Mouse (Mus musculus) intestine, postnatal 0 days (tissue): ENCODE measurements around the gene Oasl2. TPM values are rescaled to one million over a fixed set of nuclear protein-coding genes. Genes with fewer than 3 reads are reported as not detected.

Experiments
- ATAC-seq: fragments of 200-750 bp; cut with Nextera tagmentation; 2 replicates; pipeline ENCODE4 v1.8.0; 2017; ENCODE audit warnings: mild to moderate bottlenecking, moderate TSS enrichment, moderate library complexity
- H3K27ac ChIP-seq: fragments of 300-500 bp; sonication (generic); 2 replicates; pipeline ENCODE4 v1.5.1; 2014; ENCODE audit warnings: mild to moderate bottlenecking, low read depth, low read length, moderate library complexity
- H3K27me3 ChIP-seq: fragments of 300-500 bp; sonication (generic); replicated peaks from 2 replicates; pipeline ENCODE4 v1.6.1; 2014; ENCODE audit warnings: low read length, mixed read lengths; ENCODE audit not compliant: control insufficient read depth, insufficient read depth
- H3K36me3 ChIP-seq: fragments of 300-500 bp; sonication (generic); 2 replicates; pipeline ENCODE4 v1.6.1; 2014; ENCODE audit warnings: mild to moderate bottlenecking, moderate library complexity; ENCODE audit not compliant: control insufficient read depth, insufficient read depth
- H3K4me1 ChIP-seq: fragments of 300-500 bp; sonication (generic); replicated peaks from 2 replicates; pipeline ENCODE4 v1.6.1; 2014; ENCODE audit warnings: antibody characterized with exemption, low read length, mixed read lengths; ENCODE audit not compliant: control insufficient read depth, insufficient read depth
- H3K4me2 ChIP-seq: fragments of 300-500 bp; sonication (generic); replicated peaks from 2 replicates; pipeline ENCODE4 v1.6.1; 2014; ENCODE audit warnings: low read depth, mild to moderate bottlenecking, moderate library complexity
- H3K4me3 ChIP-seq: fragments of 300-500 bp; sonication (generic); 2 replicates; pipeline ENCODE4 v1.5.1; 2014; ENCODE audit warnings: low read depth, low read length
- H3K9ac ChIP-seq: fragments of 300-500 bp; sonication (generic); 2 replicates; pipeline ENCODE4 v1.6.1; 2014; ENCODE audit warnings: mild to moderate bottlenecking, low read depth, low read length
- H3K9me3 ChIP-seq: fragments of 300-500 bp; sonication (generic); 2 replicates; pipeline ENCODE4 v1.6.1; 2016; ENCODE audit warnings: mixed run types; ENCODE audit not compliant: control insufficient read depth
- CTCF ChIP-seq: sonication (generic); IDR thresholded peaks from 2 replicates; pipeline ENCODE4 v1.5.1; 2016; ENCODE audit warnings: low read depth, mild to moderate bottlenecking, control low read depth, antibody characterized with exemption, moderate library complexity
- WGBS: fragments of 180-500 bp; shearing (Covaris S2); extraction: QIAGEN DNeasy Blood & Tissue Kit; methylation state at CpG from one replicate; pipeline ENCODE4 v1.1.7; 2014; 5-methylcytosine and 5-hydroxymethylcytosine counted together
- polyA plus RNA-seq: library from polyadenylated mRNA; unstranded; fragments of >200 nt; fragmentation: Nextera tagmentation; extraction: Ambion mirVana; gene quantifications from 2 replicates; pipeline ENCODE4 v1.2.1, GENCODE M21; 2015

Gene Oasl2
- polyA plus RNA-seq, 1 experiment from 2014 or later: 88.6 TPM

- Histone ChIP-seq H3K4me2 (no peak overlapping the region), H3K4me3 (no peak overlapping the region), H3K4me1 (no peaks in the 10 kb centered on the region), H3K36me3 (no peaks in the 10 kb centered on the region), H3K9ac (no peak overlapping the region), H3K27me3 (peaks cover 6% of the 10 kb centered on the region), H3K9me3 (no peaks in the 10 kb centered on the region), H3K27ac (no peak overlapping the region)
- TF ChIP-seq CTCF: no peak
- no peak for ATAC-seq
- WGBS: 89% methylated on average over 11 of the region's 11 CpGs
Measured at GRCm38 (mm10) chr5:114883022-114883421, 13.7 kb upstream of the Oasl2 start.

GRCm38 (mm10) chr5:114886801-114887200 is 9.9 kb upstream of the Oasl2 start:
- WGBS: 73% methylated on average over 6 of the region's 6 CpGs
- TF ChIP-seq CTCF: no peak
- Histone ChIP-seq H3K4me1 (no peaks in the 10 kb centered on the region), H3K9ac (no peak overlapping the region), H3K36me3 (no peaks in the 10 kb centered on the region), H3K27ac (no peak overlapping the region), H3K4me2 (no peak overlapping the region), H3K27me3 (no peaks in the 10 kb centered on the region), H3K9me3 (no peaks in the 10 kb centered on the region), H3K4me3 (no peak overlapping the region)
- no peak for ATAC-seq

GRCm38 (mm10) chr5:114888995-114889394 is 7.7 kb upstream of the Oasl2 start:
- H3K9me3 ChIP-seq: no peaks in the 10 kb centered on the region
- no peak overlapping the region for H3K4me2 ChIP-seq
- ATAC-seq: no peak
- no peaks in the 10 kb centered on the region for H3K4me1 ChIP-seq
- TF ChIP-seq CTCF: no peak
- 82% methylated on average over 2 of the region's 2 CpGs for WGBS
- H3K4me3 ChIP-seq: no peak overlapping the region
- H3K27me3 ChIP-seq: no peaks in the 10 kb centered on the region
- H3K36me3 ChIP-seq: no peaks in the 10 kb centered on the region
- H3K9ac ChIP-seq: no peak overlapping the region
- H3K27ac ChIP-seq: no peak overlapping the region

- no peak for TF ChIP-seq CTCF
- Histone ChIP-seq H3K4me3 (no peak overlapping the region), H3K36me3 (no peaks in the 10 kb centered on the region), H3K4me1 (no peaks in the 10 kb centered on the region), H3K9ac (no peak overlapping the region), H3K9me3 (no peaks in the 10 kb centered on the region), H3K27ac (no peak overlapping the region), H3K27me3 (no peaks in the 10 kb centered on the region), H3K4me2 (no peak overlapping the region)
- WGBS: 81% methylated on average over 4 of the region's 4 CpGs
- no peak for ATAC-seq
Measured at GRCm38 (mm10) chr5:114895542-114895941, 1.2 kb upstream of the Oasl2 start.

- peaks cover 6% of the 10 kb centered on the region; the same call in 1 of the 2 replicates for H3K36me3 ChIP-seq
- H3K27me3 ChIP-seq: no peaks in the 10 kb centered on the region
- H3K4me2 ChIP-seq: peak overlapping the region; percentile 63
- no peaks in the 10 kb centered on the region for H3K4me1 ChIP-seq
- H3K4me3 ChIP-seq: peak overlapping the region; percentile 46
- H3K27ac ChIP-seq: peak overlapping the region; percentile 72
- 4% methylated on average over 7 of the region's 7 CpGs for WGBS
- no peaks in the 10 kb centered on the region for H3K9me3 ChIP-seq
- peak overlapping the region; percentile 43 for H3K9ac ChIP-seq
- TF ChIP-seq CTCF: no peak
- peak; percentile 70 for ATAC-seq
Measured at GRCm38 (mm10) chr5:114897374-114897793, 648 bp downstream of the Oasl2 start.

- no peak overlapping the region for H3K9ac ChIP-seq
- H3K9me3 ChIP-seq: no peaks in the 10 kb centered on the region
- H3K27ac ChIP-seq: no peak overlapping the region
- no peak for ATAC-seq
- H3K4me3 ChIP-seq: 0 out of 2 replicates have a peak overlapping the region, but pooled peaks have one; percentile 46
- H3K4me1 ChIP-seq: no peaks in the 10 kb centered on the region
- no peaks in the 10 kb centered on the region for H3K27me3 ChIP-seq
- peaks cover 9% of the 10 kb centered on the region; the same call in 1 of the 2 replicates for H3K36me3 ChIP-seq
- WGBS: 76% methylated on average over 7 of the region's 7 CpGs
- H3K4me2 ChIP-seq: peak overlapping the region; percentile 63
- no peak for TF ChIP-seq CTCF
Measured at GRCm38 (mm10) chr5:114898857-114899256, 2.1 kb downstream of the Oasl2 start.

GRCm38 (mm10) chr5:114902413-114902812 is 5.7 kb downstream of the Oasl2 start:
- Histone ChIP-seq H3K27ac (no peak overlapping the region), H3K4me2 (no peak overlapping the region), H3K36me3 (peaks cover 38% of the 10 kb centered on the region), H3K4me3 (no peak overlapping the region), H3K4me1 (no peaks in the 10 kb centered on the region), H3K9ac (no peak overlapping the region), H3K9me3 (no peaks in the 10 kb centered on the region), H3K27me3 (no peaks in the 10 kb centered on the region)
- no peak for ATAC-seq
- 43% methylated on average over 1 of the region's 1 CpGs for WGBS
- TF ChIP-seq CTCF: peak; percentile 84
